Mouse (Mus musculus) cerebellum, adult (tissue): ENCODE results near the gene Ptges3l.
"Not testable (repeated sequence)": the region's sequence is repeated elsewhere in the genome, so short reads cannot be mapped to it uniquely, and the experiment has no call there.

ENCODE experiments used
- ATAC-seq: cut with Nextera tagmentation; 2 replicates; pipeline ENCODE4 v1.9.2; 2017; ENCODE audit warnings: mild to moderate bottlenecking, moderate library complexity, mixed read lengths; ENCODE audit not compliant: insufficient number of reproducible peaks, low FRiP score, low TSS enrichment

Gene Ptges3l

GRCm38 (mm10) chr11:101426165-101426564 lies 1.0 kb upstream of the Ptges3l start:
- no peak for ATAC-seq

- ATAC-seq, result no peak
Observed at GRCm38 (mm10) chr11:101424105-101424851, 855 bp downstream of the Ptges3l start, which contains the start of gene Gm27029. TSS of gene Gm27029 (minus strand) at chr11:101424796.

GRCm38 (mm10) chr11:101420148-101420547 lies 5.0 kb downstream of the Ptges3l start:
- no peak for ATAC-seq

- ATAC-seq, result no peak
Observed at GRCm38 (mm10) chr11:101419610-101420009, 5.5 kb downstream of the Ptges3l start.

GRCm38 (mm10) chr11:101418991-101419390 lies 6.1 kb downstream of the Ptges3l start:
- no peak for ATAC-seq

- ATAC-seq, result peak; percentile 68; the same call in 1 of the 2 replicates
Observed at GRCm38 (mm10) chr11:101417101-101417855, 7.9 kb downstream of the Ptges3l start, which contains the start of gene Aarsd1. TSS of gene Aarsd1 (minus strand) at chr11:101417615.

GRCm38 (mm10) chr11:101416433-101417100 lies 8.6 kb downstream of the Ptges3l start:
- ATAC-seq, result no peak

- ATAC-seq, result no peak
Observed at GRCm38 (mm10) chr11:101415306-101415705, 9.8 kb downstream of the Ptges3l start.

- no peak for ATAC-seq
Observed at GRCm38 (mm10) chr11:101395110-101395509, 30.0 kb downstream of the Ptges3l start.

GRCm38 (mm10) chr11:101381817-101382216 lies 43.3 kb downstream of the Ptges3l start:
- no peak for ATAC-seq

GRCm38 (mm10) chr11:101378926-101379325 lies 46.2 kb downstream of the Ptges3l start:
- ATAC-seq, result no peak

- ATAC-seq, result not testable (repeated sequence)
Observed at GRCm38 (mm10) chr11:101378196-101378595, 46.9 kb downstream of the Ptges3l start.

- no peak for ATAC-seq
Observed at GRCm38 (mm10) chr11:101374421-101374938, 50.7 kb downstream of the Ptges3l start.

- no peak for ATAC-seq
Observed at GRCm38 (mm10) chr11:101370141-101370540, 55.0 kb downstream of the Ptges3l start.
